Mouse (Mus musculus) mesoderm, embryonic 11.5 days (tissue): ENCODE measurements at regions not wholly inside any gene's neighbourhood (a gene's known extent, or its start where the extent isn't known, plus 50 kb on each side); places are given as distances from the start of the nearest gene placed in this dataset.

Experiments used
- DNase-seq: peaks from one replicate; pipeline ENCODE4 v3.0.0-alpha.2; 2012; ENCODE audit warnings: low read depth, low spot score

DNA sequence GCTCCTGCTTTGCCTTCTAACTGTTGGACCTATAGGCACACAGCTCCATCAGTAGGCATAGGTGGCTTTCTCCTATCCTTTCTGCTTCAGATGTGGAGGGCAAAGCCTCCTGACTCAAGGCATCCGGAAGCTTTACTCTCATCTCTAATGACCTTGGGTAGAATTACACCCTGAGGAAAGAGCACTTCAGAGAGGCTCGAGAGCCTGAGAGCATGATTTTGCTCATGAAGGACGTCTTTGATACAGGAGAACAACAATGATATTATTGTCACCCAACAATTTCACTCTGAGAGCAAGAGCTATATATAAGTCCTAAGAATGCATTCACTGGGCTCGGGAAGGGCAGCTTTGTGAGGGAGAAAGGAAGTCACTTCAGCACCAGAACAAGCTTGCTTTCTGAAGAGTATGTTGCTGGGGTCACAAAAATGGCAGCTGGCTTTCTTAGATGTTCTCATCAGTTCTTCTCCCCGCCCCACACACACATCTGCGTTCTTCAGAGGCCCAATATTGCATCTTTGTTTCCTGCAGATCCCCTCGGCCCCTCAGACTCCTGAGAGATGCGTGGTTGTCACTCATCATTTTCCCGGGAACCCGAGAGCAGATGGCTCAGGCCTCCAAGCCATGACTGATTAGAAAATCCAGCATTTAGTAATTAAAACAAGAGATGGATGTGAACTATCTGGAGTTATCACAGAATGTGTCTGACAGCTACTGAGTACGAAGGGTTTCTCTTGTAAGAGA is 110.7 kb upstream of the Tgfbr2 start:
- peak; percentile 13 for DNase-seq

DNA sequence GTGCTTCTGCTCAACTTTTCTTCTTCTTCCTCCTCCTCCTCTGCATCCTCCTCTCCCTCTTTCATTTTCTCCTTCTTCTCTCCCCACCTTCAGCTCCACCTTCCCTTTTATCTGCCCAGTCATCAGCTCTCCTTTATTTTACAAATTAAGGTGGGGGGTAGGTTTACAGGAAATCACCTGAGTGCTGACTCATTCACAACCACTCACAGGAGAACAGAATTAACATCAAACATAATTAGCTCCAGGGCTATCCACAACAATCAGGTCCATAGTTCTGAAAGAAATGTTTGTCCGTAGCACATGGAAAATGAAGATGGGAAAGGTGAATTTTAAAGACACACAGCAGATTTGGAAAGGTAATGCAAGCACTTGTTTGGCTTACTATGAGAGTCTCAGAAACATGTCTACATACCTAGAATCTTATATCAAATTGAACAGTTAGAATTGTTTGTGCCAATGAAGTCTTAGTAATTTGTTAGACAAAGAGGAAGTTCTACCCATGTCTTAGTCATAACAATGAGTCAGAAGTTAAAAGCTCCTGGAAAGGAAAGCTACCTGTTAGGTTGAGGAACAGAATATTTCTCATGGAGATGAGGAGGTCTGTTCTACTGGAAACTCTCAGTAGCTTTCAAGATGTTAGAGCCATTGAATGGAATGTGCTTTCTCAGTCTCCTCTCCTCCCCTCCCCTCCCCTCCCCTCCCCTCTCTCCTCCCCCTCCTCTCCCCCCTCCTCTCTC is 108.8 kb upstream of the Tgfbr2 start:
- no peak for DNase-seq

DNA sequence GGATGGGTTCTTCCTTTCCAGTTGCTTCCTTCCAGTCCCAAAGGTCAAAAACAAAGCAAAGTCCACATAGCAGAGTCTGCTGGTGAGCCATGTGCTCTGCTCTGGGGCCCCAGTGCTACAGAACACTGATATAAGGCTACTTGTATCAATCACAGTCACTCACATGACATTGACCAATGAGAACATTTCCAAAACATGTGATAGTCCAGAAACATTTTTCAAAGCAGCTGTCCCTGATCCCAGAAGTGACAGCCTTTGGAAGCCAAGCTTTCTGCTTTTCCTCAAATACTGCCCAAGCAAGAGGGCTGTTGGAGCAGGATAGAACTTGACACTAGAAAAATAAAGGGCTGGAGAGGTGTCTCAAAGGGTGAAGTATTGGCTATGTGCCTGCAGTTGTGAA is 106.5 kb upstream of the Tgfbr2 start:
- DNase-seq: no peak

DNA sequence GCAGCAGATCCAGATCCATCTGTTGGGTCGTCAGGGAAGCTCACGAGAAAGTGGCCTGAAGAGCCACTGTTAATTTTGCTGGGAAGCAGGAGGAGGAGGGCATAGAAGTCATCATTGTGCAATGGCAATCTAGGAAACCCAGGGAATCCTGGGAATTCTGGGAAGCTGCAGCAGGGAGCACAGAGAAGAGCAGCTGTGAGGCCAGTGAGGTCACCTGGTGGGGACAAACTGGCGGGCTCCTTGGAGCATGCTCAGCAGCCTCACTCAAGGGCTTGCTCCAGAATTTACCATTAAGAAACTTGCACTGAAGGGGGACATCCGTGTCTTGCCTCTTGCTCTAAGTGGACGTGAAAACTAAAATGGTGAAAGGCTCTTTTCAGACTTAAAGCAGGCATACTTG is 105.0 kb upstream of the Tgfbr2 start:
- DNase-seq: no peak

DNA sequence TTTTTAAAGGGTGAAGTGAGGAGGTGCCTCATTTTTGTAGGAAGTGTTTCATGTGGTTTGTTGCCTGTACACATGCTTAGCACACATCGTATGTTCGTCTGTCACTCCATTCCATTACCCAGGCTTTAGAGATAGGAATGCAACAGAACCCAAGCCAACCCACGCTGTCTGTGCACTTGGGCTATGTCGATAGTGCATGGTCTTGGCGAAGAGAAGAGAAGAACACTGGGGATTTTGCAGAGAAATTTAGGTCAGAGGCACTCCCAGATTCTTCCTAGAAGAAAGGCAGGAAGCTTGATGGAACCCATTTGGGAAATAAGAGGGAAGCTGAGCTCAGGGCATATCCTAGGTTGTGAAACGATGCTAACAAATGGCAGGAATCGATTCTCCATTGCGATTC is 103.7 kb upstream of the Tgfbr2 start:
- no peak for DNase-seq

DNA sequence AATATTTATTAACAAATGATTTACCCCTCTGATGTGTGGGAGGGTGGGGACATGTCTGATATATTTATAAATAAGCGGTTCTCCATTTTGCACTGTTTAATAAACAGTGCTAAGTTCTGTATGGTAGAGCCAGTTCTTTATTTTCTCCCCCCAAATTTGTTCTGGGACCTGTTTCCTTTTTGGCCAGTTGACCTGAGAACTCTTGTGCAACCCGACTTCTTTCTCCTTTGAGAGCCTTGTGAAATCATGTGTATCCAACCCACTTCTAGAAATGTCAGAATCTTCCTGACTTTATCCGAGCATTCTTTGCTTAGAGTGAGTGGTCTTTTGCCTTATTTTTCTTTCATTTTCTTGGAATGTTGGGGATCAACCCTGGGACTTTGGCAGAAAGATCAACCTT is 102.6 kb upstream of the Tgfbr2 start:
- no peak for DNase-seq

DNA sequence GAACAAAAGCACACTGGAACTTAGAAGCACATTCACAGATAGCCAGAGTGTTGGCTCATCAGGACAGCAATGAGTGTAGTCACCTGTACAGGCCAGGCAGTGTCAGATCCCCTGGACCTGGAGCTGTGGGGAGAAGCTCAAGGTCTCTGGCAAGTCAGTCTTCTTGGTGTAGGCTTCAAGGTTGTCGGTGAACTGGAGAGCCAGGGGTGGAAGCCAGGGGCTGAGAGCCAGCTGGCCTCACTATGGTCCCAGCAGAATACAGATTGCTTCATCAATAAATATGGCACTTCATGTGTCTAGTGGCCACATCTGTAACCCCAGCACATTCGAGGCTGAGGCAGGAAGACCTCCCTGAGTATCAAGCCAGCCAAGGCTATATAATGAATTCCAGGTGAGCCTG is 101.0 kb upstream of the Tgfbr2 start:
- DNase-seq: no peak

DNA sequence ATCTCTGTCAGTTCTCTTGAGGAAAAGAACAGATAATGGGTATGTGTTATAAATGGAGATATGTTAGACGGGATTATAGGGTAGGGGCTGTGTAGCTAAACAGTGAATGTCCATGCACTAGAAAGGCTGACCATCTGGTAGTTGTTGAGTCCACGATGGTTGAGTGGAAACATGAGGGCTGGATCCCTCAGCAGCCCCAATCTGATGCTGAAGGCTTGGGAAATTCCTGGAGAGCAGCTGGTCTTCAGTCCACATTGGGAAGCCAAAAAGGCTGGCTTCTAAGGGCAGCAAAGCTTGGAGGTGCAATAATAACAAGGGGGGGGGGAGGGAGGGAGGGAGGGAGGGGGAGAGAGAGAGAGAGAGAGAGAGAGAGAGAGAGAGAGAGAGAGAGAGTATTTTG is 97.3 kb upstream of the Tgfbr2 start:
- no peak for DNase-seq

DNA sequence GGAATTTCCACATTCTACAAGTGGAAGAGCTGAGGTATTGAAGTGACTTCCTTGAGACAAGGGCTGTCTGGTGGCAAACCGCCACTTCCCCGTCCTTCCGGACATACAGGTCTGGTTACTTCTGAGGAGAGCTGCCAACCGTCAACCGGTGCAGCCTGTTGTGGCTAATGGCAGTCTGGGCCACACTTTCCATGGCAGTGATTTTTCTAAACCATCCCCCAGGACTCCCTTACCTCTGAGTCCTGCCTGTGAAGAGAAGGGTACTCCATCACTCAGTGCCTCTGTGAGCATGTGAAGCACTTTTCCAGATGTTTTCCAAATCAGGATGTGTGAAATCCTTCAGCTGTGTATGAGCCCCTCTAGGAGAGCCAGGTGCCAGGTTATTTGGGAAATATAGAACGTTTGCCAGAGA is 95.3 kb upstream of the Tgfbr2 start:
- peak; percentile 52 for DNase-seq

DNA sequence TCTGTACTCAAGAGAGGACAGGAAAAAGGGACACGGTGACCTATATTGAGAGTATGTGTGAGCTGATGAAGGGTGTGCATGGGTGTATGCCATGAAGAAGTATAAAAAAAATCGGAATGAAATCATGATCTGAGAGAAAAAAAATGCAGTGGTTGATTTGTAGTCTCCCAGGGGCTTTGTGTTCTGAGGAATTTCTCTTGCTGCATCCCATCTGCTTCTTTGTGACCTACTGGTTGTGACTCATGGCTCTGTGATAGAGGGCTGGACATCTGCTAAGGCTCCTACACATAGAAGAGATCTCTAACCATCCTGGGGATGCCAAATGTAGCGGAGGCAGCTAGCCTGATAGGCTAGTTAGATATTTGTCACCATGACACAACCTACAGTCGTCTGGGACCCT is 92.3 kb upstream of the Tgfbr2 start:
- no peak for DNase-seq

DNA sequence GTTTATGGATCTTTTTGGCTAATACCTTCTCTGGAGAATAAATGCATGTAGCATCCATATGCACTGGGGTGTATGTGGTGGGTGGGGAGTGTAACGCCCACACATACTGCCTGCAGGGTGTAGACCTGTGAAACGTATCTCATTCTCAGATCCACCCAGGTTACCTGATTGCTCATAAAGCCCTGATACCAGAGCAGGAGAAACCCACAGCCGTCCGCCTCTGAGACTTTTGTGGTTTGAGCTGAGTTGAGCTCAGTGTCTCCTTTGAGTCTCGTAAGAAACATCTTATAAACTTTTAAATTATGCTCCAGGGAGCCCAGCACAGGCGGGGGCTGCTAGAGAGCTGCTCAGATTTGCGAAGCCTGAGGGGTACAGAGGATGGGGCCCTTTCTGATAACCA is 88.7 kb upstream of the Tgfbr2 start:
- no peak for DNase-seq

DNA sequence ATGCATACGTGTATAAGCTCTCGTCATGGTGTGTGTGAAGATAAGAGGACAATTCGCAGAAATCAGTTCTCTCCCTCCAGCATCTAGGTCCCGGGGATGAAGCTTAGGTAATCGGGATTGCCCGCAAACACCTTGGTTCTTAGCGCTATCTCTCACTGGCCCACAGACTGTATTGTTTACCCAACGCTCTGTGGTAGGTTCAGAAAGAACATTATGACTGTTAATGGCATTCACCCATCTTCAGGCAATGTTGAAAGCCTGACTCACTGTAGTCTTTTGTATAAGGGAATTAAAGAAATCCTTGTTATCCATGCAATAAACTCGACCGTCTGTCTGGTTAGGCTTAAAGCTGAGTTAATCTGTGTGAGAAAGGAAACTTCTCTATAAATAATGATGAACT is 84.4 kb upstream of the Tgfbr2 start:
- no peak for DNase-seq

DNA sequence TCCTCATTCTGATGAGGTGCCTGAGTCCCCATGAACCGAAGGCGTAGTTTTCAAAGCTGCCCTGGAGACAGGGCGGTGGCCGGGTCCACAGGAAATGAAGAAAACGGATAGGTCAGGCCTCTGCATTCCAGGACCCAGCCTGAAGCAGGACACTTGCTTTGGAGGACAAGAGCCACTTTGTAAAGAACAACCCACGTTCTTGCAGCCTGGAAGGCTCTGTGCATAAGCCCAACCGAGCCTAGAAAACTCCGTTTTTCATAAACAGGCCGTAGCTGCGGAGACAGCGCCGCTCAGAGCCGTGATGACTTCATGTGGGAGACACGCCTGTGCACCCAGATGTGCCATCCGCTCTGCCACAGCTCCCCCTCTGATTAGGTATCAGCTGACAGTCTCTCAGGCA is 78.4 kb upstream of the Tgfbr2 start:
- DNase-seq: no peak

DNA sequence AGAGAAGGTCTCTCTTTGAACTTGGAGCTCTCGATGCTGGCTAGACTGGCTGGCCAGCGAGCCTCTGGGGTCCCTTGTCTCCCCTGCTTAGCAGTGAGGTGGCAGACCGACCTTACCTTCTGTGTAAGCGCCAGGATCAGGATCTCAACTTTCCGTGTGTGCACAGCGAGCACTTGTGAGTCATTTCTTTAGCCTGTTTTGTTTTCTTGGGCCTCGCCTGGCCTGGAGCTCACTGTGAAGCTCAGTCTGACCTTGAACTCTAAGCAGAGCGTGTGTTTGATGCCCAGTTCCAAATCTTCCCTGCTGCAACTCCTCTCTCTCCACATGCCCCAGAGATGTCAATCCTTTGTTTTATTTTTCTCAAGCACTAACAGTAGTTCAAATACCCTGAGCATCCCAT is 77.6 kb upstream of the Tgfbr2 start:
- no peak for DNase-seq

DNA sequence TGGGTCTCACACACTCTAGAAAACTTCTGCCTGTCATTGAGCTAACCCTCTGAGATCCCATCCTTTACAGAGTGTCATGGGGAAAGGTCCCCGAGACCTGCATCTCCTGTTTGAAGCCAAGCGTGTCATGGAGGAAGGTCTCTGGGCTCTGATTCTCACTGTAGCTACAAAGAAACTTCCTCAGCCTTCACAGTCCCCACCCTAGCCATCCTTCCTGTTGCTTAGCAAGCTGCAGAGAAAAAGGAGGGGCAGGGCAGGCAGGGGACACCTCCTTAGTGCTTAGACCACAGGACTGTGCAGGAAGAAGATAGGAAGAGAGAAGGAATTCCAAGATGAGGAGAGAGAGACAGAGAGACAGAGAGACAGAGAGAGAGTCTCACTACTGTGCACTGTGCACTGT is 74.6 kb upstream of the Tgfbr2 start:
- no peak for DNase-seq

DNA sequence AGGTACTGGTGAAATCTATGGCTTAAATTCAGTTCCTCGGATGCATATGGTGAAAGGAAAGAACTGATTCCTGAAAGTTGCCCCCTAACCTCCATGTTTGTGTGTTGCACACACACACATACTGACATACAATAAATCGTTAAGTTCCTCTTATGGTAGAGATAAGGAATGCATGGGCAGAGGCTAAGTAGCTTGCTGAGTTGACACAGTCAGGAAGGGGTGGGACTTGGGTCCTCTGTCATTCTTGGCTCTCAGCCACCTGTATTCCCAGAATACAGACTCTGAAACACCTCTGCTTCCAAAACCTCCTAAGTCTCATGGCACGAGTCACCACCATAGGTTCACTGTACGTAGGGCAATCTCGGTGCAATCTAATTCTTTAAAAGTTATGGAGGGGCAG is 70.0 kb upstream of the Tgfbr2 start:
- no peak for DNase-seq

DNA sequence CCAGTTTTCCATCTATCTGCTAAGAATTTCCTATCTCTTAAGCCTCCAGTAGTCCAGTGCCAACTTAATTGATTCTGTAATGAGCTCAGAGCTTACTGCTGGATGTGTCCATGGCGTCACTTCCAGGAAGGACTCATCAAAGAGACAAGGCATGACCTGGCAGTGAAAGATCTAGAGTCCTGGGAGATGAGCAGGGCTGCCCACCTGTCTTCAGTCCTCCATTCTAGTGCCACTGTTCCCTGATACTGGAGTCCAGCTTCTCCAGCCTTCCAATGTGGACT is 69.4 kb upstream of the Tgfbr2 start:
- DNase-seq: no peak

DNA sequence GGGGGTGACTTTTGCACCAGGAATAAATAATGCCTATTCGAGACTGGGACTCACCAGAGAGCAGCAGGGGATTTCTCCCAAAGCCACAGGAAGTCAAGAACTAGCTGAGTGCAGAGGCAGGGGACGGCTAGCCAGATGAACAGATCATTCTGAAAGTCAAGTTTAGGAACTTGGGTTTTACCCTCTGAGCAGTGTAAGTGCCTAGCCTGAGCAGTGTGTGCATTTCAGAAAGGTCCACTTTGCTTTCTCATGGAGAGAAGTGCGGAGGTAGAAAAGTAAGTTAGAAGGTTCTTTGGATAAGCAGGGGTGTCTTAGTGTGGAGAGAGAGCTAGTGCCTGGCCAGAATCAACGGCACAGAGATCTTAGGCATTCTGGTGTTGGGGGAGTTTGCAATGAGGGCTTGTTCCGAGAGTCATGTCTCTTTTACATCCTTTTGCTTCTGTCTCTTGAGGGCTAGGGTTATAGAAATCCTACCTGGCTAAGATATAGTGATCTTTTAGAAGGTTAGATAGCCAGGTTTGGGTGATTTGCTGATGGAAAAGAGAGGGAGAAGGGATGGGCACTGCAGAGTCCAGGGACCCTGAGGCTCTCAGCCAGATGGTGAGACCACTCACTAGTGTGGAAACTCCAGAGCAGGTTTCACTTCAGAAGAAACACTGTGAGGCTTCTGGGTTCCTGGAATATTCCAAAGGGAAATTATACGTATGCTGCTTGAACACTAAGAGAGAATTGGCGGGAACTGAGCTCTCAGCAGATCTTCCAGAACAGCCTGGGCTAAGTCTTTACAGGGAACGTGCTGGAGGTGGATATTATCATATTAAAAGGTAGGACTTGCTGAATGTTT is 68.8 kb upstream of the Tgfbr2 start:
- DNase-seq: no peak

DNA sequence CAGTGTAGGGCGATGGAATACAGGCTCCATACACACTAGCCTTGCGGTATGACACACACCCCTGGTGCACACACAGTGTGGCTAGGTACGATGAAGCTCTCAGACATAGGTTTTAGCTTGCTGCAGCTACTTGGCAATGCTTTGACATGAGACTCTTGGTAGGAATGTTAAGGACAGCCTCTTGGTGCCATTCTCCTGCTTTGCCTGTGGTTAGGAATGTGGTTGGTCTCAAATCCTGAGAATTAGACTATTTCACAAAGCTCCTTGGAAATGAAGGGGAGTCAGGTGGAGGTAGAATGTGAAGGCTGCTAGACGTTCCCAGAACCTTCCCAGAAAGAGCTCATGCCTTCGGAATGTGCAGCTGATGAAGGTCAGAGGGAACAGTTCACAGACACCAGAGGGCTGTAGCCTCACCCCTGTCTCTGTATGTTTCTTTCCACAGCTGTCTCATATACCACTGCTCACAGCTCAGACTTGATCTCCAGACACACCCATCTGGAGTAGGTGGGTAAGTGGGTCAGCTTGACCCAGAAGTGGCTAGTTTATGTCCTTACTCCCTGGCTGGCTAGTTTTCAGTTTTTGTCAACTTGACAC is 66.9 kb upstream of the Tgfbr2 start:
- DNase-seq: no peak

DNA sequence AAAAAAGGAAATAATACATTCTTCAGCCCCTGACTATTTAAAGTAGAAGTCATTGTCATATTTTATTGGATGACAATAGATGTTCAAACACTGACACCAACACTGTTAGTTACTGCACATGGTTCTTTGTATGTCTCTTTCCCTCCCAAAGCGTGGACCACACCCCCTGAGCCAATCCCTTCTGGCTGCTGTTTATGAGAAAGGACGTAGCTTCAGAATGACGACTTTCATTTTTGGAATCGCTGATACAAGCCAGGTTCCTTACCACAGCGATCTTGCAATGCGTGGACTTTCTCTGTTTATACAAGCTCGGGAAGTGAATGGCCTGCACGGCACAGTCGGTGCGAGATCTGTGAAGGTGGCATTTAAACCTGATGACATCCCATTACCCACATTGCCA is 66.1 kb upstream of the Tgfbr2 start:
- DNase-seq: no peak

DNA sequence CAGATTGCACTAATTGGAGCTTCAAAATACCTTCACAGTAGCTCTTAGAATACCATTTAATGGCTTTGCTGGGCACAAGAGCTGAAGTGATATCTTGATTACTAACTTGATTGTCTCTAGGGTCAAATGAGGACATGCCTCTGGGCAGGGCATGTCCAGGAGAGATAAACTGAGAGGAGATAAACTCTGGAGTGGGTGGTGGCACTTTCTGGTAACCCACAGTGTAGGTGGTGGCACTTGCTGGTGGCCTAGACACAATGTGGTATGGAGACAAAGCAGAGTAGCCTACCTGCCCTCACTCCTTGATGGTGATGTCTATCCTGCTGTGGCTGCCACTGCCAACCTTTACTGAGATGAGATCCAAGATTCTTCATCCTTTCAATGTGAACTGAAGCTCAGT is 61.7 kb upstream of the Tgfbr2 start:
- DNase-seq: no peak

DNA sequence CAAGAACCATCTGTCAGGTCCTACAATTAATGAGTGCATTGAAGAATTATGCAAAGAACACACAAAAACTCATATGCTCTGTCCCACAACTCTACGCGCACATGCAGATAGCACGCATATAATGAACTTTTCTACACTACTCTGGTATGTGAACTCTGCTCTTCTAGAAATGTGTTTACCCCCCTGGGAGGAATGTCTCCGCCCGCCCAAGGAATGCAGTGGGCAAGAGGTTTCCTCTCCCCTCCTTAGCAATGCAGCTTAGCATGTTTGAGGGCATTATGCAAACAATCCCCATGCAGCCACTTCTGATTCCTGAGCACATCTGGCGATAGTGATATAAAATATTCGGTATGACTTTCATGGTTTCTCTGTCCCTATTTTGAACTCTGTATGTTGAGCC is 59.0 kb upstream of the Tgfbr2 start:
- DNase-seq: no peak

DNA sequence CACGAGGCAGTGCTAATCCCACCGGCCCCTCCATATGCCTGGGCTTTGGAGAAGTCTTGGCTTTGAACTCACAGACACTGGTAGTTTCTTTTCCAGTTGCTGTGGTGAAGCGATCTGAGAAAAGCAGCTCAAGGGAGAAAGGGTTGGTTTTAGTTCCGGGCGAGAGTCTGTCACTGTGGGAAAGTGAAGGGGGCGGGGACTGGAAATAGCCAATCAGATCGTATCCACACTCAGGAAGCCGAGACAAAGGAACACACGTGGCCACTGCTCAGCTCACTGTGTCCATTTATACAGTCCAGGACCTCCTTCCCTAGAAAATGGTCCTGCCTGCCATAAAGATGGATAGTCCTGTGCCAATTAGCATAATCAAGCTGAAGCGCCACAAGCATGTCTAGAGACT is 57.2 kb upstream of the Tgfbr2 start:
- no peak for DNase-seq
